ENCODE assay signal across 29 mouse cellular contexts in genomic region chr12:4930820-4931548, GRCm38 (mm10). TPM values are rescaled to one million over a fixed set of nuclear protein-coding genes. Genes with fewer than 3 reads are reported as not detected.
DNase-seq lines count a peak whose midpoint lies in the region; ATAC-seq and TF ChIP-seq lines count a peak whose summit lies in the region.
"Had no signal": no experiment of that assay in that cellular context is flagged by ENCODE, and none has a peak within 500 bp of the region (broad histone marks: within the 10 kb centered on the region; RNA-seq: fewer than 3 reads in every experiment).

No protein-coding gene starts in this region.

- no peak for DNase-seq in layer of hippocampus, adult 2 months (ENCODE audit: low spot score in 2 of 2)
- no peak for DNase-seq in layer of hippocampus, postnatal 36 days
- peak; percentile 85 for DNase-seq in 416B (ENCODE audit: low read depth)
- no peak for DNase-seq in left cerebral cortex, postnatal 36 days (ENCODE audit: low spot score in 2 of 2)
- DNase-seq in heart, postnatal 25 days (ENCODE audit: low spot score) = no peak
- DNase-seq: adrenal gland, adult 2 months; adrenal gland, postnatal 36 days; cerebellum, adult 2 months; cerebellum, postnatal 14 days; gastrocnemius, postnatal 36 days; heart, postnatal 10 days; kidney, adult 2 months; kidney, postnatal 36 days; liver; retina, postnatal 1 day; right cerebral cortex, postnatal 25 days had no signal

- intact Hi-C loops in left cerebral cortex, postnatal 36 days (cut with DNase I) = no loop called here
- intact Hi-C loops in heart, postnatal 25 days (cut with DNase I) = no loop called here

- 0 out of 2 replicates have a peak, but pooled peaks have one; percentile 50 for ATAC-seq in common myeloid progenitor, adult 5-6 weeks (replicated peaks; ENCODE audit: low read depth, poor library complexity, severe bottlenecking)
- peak; percentile 88 for ATAC-seq in megakaryocyte progenitor cell, adult 5-6 weeks (replicated peaks; ENCODE audit: poor library complexity)
- ATAC-seq: activated CD4-positive, CD25-positive, alpha-beta regulatory T cell, adult 4 months; forebrain, embryonic 14.5 days; inflammation-experienced regulatory T-cells, adult 6 months; midbrain, embryonic 13.5 days had no signal

- no peak overlapping the region for H3K4me3 ChIP-seq in layer of hippocampus, adult 2 months
- H3K4me3 ChIP-seq: embryonic facial prominence, embryonic 10.5 days; embryonic facial prominence, embryonic 15.5 days; heart, embryonic 13.5 days; hindbrain, embryonic 10.5 days; hindbrain, embryonic 15.5 days; midbrain, embryonic 13.5 days; neural tube, embryonic 15.5 days; stomach, embryonic 15.5 days had no signal

- H3K27ac ChIP-seq in layer of hippocampus, adult 2 months = 0 out of 2 replicates have a peak overlapping the region, but pooled peaks have one; percentile 49
- H3K27ac ChIP-seq: embryonic facial prominence, embryonic 10.5 days; embryonic facial prominence, embryonic 15.5 days; heart, embryonic 13.5 days; hindbrain, embryonic 10.5 days; hindbrain, embryonic 15.5 days; midbrain, embryonic 13.5 days; neural tube, embryonic 15.5 days; stomach, embryonic 15.5 days had no signal

- TF ChIP-seq CTCF in layer of hippocampus, adult 2 months (conservative IDR thresholded peaks at IDR 0.05) = peak; percentile 48

RNA-seq across cellular contexts. Expression of gene Atad2b, which starts 13.8 kb away (rescaled TPM):
- total RNA-seq in layer of hippocampus, adult 2 months (2021) = 10 to 100 TPM; 33.6 to 38.4 TPM
- total RNA-seq in layer of hippocampus, postnatal 36 days (2021) = 10 to 100 TPM; 36.6 to 38.3 TPM
- 51.2 and 53.5 TPM in 2 replicates for total RNA-seq in common myeloid progenitor, adult 5-6 weeks (2017)
- total RNA-seq in megakaryocyte progenitor cell, adult 5-6 weeks (2015) = 54.1 and 65.0 TPM in 2 replicates
- 33.5 and 40.0 TPM in 2 replicates for total RNA-seq in megakaryocyte progenitor cell, adult 5-6 weeks (2017)
- total RNA-seq in left cerebral cortex, postnatal 36 days (2021) = 10 to 100 TPM; 26.5 to 34.2 TPM
- total RNA-seq in heart, postnatal 25 days (2021) = 10 to 100 TPM; 16.4 TPM

RNA-seq across cellular contexts. Expression of gene Ubxn2a, which starts 23.5 kb away (rescaled TPM):
- total RNA-seq in layer of hippocampus, adult 2 months (2021) = 10 to 100 TPM; 43.9 to 46.0 TPM
- 10 to 100 TPM; 44.3 to 46.8 TPM for total RNA-seq in layer of hippocampus, postnatal 36 days (2021)
- 45.1 and 78.5 TPM in 2 replicates for total RNA-seq in common myeloid progenitor, adult 5-6 weeks (2017)
- 18.3 and 20.9 TPM in 2 replicates for total RNA-seq in megakaryocyte progenitor cell, adult 5-6 weeks (2015)
- 42.5 and 43.5 TPM in 2 replicates for total RNA-seq in megakaryocyte progenitor cell, adult 5-6 weeks (2017)
- total RNA-seq in left cerebral cortex, postnatal 36 days (2021) = 10 to 100 TPM; 55.7 to 58.6 TPM
- total RNA-seq in heart, postnatal 25 days (2021) = 10 to 100 TPM; 66.1 to 71.8 TPM

RNA-seq across cellular contexts. Expression of gene Mfsd2b, which starts 56.8 kb away (rescaled TPM):
- total RNA-seq in layer of hippocampus, adult 2 months (2021) = under 1 TPM; 0.59 to 1.00 TPM
- total RNA-seq in layer of hippocampus, postnatal 36 days (2021) = under 1 TPM; 0.35 to 0.56 TPM
- 65.2 and 78.7 TPM in 2 replicates for total RNA-seq in common myeloid progenitor, adult 5-6 weeks (2017)
- total RNA-seq in megakaryocyte progenitor cell, adult 5-6 weeks (2015) = 10.6 and 20.0 TPM in 2 replicates
- 6.2 and 14.6 TPM in 2 replicates for total RNA-seq in megakaryocyte progenitor cell, adult 5-6 weeks (2017)
- total RNA-seq in left cerebral cortex, postnatal 36 days (2021) = 1 to 10 TPM in 1 of 2 experiments, under 1 TPM in 1; 0.54 to 1.1 TPM
- total RNA-seq in heart, postnatal 25 days (2021) = under 1 TPM; 0.64 to 0.73 TPM
